Mouse (Mus musculus) MEL (cell line): ENCODE results near the gene Tyrobp. TPM values are rescaled to one million over a fixed set of nuclear protein-coding genes. Genes with fewer than 3 reads are reported as not detected.

Source experiments
- DNase-seq: peaks from one replicate; pipeline ENCODE4 v3.0.0; 2011; ENCODE audit warnings: low read depth, low spot score
- H3K27ac ChIP-seq: 2 replicates; pipeline ENCODE4 v1.5.1; 2012; ENCODE audit warnings: low read depth, mild to moderate bottlenecking, control low read depth, low read length, moderate library complexity; ENCODE audit not compliant: control insufficient read depth
- H3K27me3 ChIP-seq, 2 experiments: fragments of 150-350 bp in 1 of 2; sonication (generic) in 1 of 2; 2 replicates each; pipeline ENCODE4 v1.6.1; 2012; ENCODE audit warnings: low read length in 2 of 2, mild to moderate bottlenecking in 2 of 2, improper control_type of control experiment in 1 of 2, moderate library complexity in 1 of 2; ENCODE audit not compliant: insufficient read depth in 2 of 2, control insufficient read depth in 1 of 2
- H3K36me3 ChIP-seq, 2 experiments: 2 replicates each; pipeline ENCODE4 v1.6.1; 2012 to 2014; ENCODE audit warnings: low read length in 2 of 2, improper control_type of control experiment in 1 of 2, inconsistent platforms in 1 of 2, mild to moderate bottlenecking in 1 of 2; ENCODE audit not compliant: insufficient read depth in 2 of 2, control insufficient read depth in 1 of 2
- H3K4me1 ChIP-seq, 2 experiments: fragments of 150-350 bp in 1 of 2; sonication (generic) in 1 of 2; 2 replicates each; pipeline ENCODE4 v1.6.1; 2012; ENCODE audit warnings: low read length in 2 of 2, improper control_type of control experiment in 1 of 2, mild to moderate bottlenecking in 1 of 2; ENCODE audit not compliant: insufficient read depth in 2 of 2, control insufficient read depth in 1 of 2
- H3K4me3 ChIP-seq, 2 experiments: fragments of 150-350 bp in 1 of 2; sonication (generic) in 1 of 2; 2 replicates each; pipeline ENCODE4 v1.5.1; 2012; ENCODE audit warnings: low read depth in 2 of 2, low read length in 2 of 2, mild to moderate bottlenecking in 2 of 2, moderate library complexity in 2 of 2, control low read depth in 1 of 2, improper control_type of control experiment in 1 of 2; ENCODE audit not compliant: control insufficient read depth in 1 of 2, insufficient read depth in 1 of 2
- H3K79me2 ChIP-seq: 2 replicates; pipeline ENCODE4 v1.6.1; 2012; ENCODE audit warnings: mild to moderate bottlenecking, low read length, moderate library complexity; ENCODE audit not compliant: control insufficient read depth, poor library complexity, insufficient read depth
- H3K9ac ChIP-seq: 2 replicates; pipeline ENCODE4 v1.6.1; 2012; ENCODE audit warnings: low read depth, mild to moderate bottlenecking, control low read depth, low read length, moderate library complexity; ENCODE audit not compliant: control insufficient read depth, poor library complexity, severe bottlenecking
- H3K9me3 ChIP-seq: fragments of 150-350 bp; sonication (generic); replicated peaks from 2 replicates; pipeline ENCODE4 v1.6.1; 2012; ENCODE audit warnings: mild to moderate bottlenecking, low read length, improper control_type of control experiment, moderate library complexity; ENCODE audit not compliant: insufficient read depth
- BHLHE40 ChIP-seq: IDR thresholded peaks from 2 replicates; pipeline ENCODE4 v1.6.1; 2012; ENCODE audit warnings: low read depth, mild to moderate bottlenecking, inconsistent platforms, low read length, improper control_type of control experiment, borderline replicate concordance
- CHD1 ChIP-seq: IDR thresholded peaks from 2 replicates; pipeline ENCODE4 v1.6.1; 2012; ENCODE audit warnings: low read depth, mild to moderate bottlenecking, inconsistent platforms, low read length, improper control_type of control experiment
- CHD2 ChIP-seq: IDR thresholded peaks from 2 replicates; pipeline ENCODE4 v1.6.1; 2011; ENCODE audit warnings: low read length, improper control_type of control experiment
- CTCF ChIP-seq, 3 experiments: IDR thresholded peaks in 2 of 3; conservative IDR thresholded peaks in 1 of 3; 2 replicates each; pipeline ENCODE4 v1.5.1; 2011 to 2012; ENCODE audit warnings: low read length in 3 of 3, low read depth in 2 of 3, mild to moderate bottlenecking in 2 of 3, improper control_type of control experiment in 1 of 3, inconsistent platforms in 1 of 3, mixed read lengths in 1 of 3, moderate library complexity in 1 of 3; ENCODE audit not compliant: control insufficient read depth in 1 of 3, insufficient read depth in 1 of 3, poor library complexity in 1 of 3, severe bottlenecking in 1 of 3
- E2F4 ChIP-seq: IDR thresholded peaks from 2 replicates; pipeline ENCODE4 v1.6.1; 2011; ENCODE audit warnings: low read depth, low read length, improper control_type of control experiment, borderline replicate concordance
- ELF1 ChIP-seq: IDR thresholded peaks from 2 replicates; pipeline ENCODE4 v1.6.1; 2014; ENCODE audit warnings: low read depth, mild to moderate bottlenecking, inconsistent platforms, low read length, improper control_type of control experiment, moderate library complexity
- EP300 ChIP-seq, 2 experiments: IDR thresholded peaks; 2 replicates each; pipeline ENCODE4 v1.6.1; 2011; ENCODE audit warnings: improper control_type of control experiment in 2 of 2, low read length in 2 of 2, low read depth in 1 of 2, mild to moderate bottlenecking in 1 of 2
- ETS1 ChIP-seq: IDR thresholded peaks from 2 replicates; pipeline ENCODE4 v1.6.1; 2012; ENCODE audit warnings: low read depth, mild to moderate bottlenecking, inconsistent platforms, low read length, improper control_type of control experiment, moderate library complexity
- GABPA ChIP-seq: IDR thresholded peaks from 2 replicates; pipeline ENCODE4 v1.6.1; 2012; ENCODE audit warnings: low read depth, mild to moderate bottlenecking, inconsistent platforms, low read length, improper control_type of control experiment, moderate library complexity
- HCFC1 ChIP-seq: IDR thresholded peaks from 2 replicates; pipeline ENCODE4 v1.6.1; 2012; ENCODE audit warnings: low read depth, mild to moderate bottlenecking, inconsistent platforms, low read length, improper control_type of control experiment, moderate library complexity
- MAFK ChIP-seq: IDR thresholded peaks from 2 replicates; pipeline ENCODE4 v1.6.1; 2011; ENCODE audit warnings: low read depth, mild to moderate bottlenecking, low read length, improper control_type of control experiment, borderline replicate concordance
- MAX ChIP-seq: IDR thresholded peaks from 2 replicates; pipeline ENCODE4 v1.6.1; 2011; ENCODE audit warnings: low read length, improper control_type of control experiment
- MEF2A ChIP-seq: IDR thresholded peaks from 2 replicates; pipeline ENCODE4 v1.6.1; 2014; ENCODE audit warnings: low read depth, mild to moderate bottlenecking, inconsistent platforms, low read length, improper control_type of control experiment; ENCODE audit not compliant: poor library complexity, insufficient replicate concordance, severe bottlenecking; ENCODE audit errors: extremely low read depth
- MXI1 ChIP-seq: IDR thresholded peaks from 2 replicates; pipeline ENCODE4 v1.6.1; 2011; ENCODE audit warnings: mild to moderate bottlenecking, low read depth, low read length, improper control_type of control experiment
- MYC ChIP-seq: IDR thresholded peaks from 2 replicates; pipeline ENCODE4 v1.6.1; 2011; ENCODE audit warnings: low read depth, mild to moderate bottlenecking, low read length, improper control_type of control experiment, moderate library complexity
- POLR2AphosphoS5 ChIP-seq: IDR thresholded peaks from 2 replicates; pipeline ENCODE4 v1.6.1; 2012; ENCODE audit warnings: low read depth, borderline replicate concordance, mild to moderate bottlenecking, inconsistent platforms, low read length, moderate library complexity, mixed read lengths
- RAD21 ChIP-seq: IDR thresholded peaks from 2 replicates; pipeline ENCODE4 v1.6.1; 2011; ENCODE audit warnings: mild to moderate bottlenecking, low read depth, low read length, improper control_type of control experiment
- RCOR1 ChIP-seq: IDR thresholded peaks from 2 replicates; pipeline ENCODE4 v1.6.1; 2012; ENCODE audit warnings: low read depth, mild to moderate bottlenecking, inconsistent platforms, low read length, improper control_type of control experiment
- SIN3A ChIP-seq: IDR thresholded peaks from 2 replicates; pipeline ENCODE4 v1.6.1; 2012; ENCODE audit warnings: low read length, improper control_type of control experiment, inconsistent platforms
- SMC3 ChIP-seq: IDR thresholded peaks from 2 replicates; pipeline ENCODE4 v1.6.1; 2011; ENCODE audit warnings: low read depth, low read length, improper control_type of control experiment
- UBTF ChIP-seq: IDR thresholded peaks from 2 replicates; pipeline ENCODE4 v1.6.1; 2012; ENCODE audit warnings: low read depth, mild to moderate bottlenecking, inconsistent platforms, low read length, improper control_type of control experiment, moderate library complexity, borderline replicate concordance; ENCODE audit not compliant: insufficient read depth
- ZC3H11A ChIP-seq: IDR thresholded peaks from 2 replicates; pipeline ENCODE4 v1.6.1; 2012; ENCODE audit warnings: low read depth, mild to moderate bottlenecking, inconsistent platforms, low read length, improper control_type of control experiment
- ZKSCAN1 ChIP-seq: IDR thresholded peaks from 2 replicates; pipeline ENCODE4 v1.6.1; 2012; ENCODE audit warnings: low read depth, mild to moderate bottlenecking, inconsistent platforms, low read length, improper control_type of control experiment, moderate library complexity
- ZMIZ1 ChIP-seq: IDR thresholded peaks from 2 replicates; pipeline ENCODE4 v1.6.1; 2012; ENCODE audit warnings: low read depth, mild to moderate bottlenecking, inconsistent platforms, low read length, improper control_type of control experiment, moderate library complexity
- polyA plus RNA-seq, 2 experiments: library from polyadenylated mRNA; stranded (reverse) in 1 of 2; unstranded in 1 of 2; fragments of >175 nt in 1 of 2; fragments of >200 nt in 1 of 2; gene quantifications; 2 replicates each; pipeline versions ENCODE4 v1.2.1 to v1.2.4; 2012; ENCODE audit warnings: low replicate concordance in 2 of 2, low read depth in 1 of 2; ENCODE audit not compliant: insufficient read length in 2 of 2, insufficient read depth in 1 of 2, missing spikeins in 1 of 2
- total RNA-seq: library from RNA; depleted of rRNA; stranded (reverse); fragments of 300-350 nt; gene quantifications from 2 replicates; pipeline ENCODE4 v1.2.3, GENCODE M21; 2012

The Tyrobp gene
- total and polyA plus RNA-seq, 3 experiments: 2.8 to 13.6 TPM; not detected in 1

DNA sequence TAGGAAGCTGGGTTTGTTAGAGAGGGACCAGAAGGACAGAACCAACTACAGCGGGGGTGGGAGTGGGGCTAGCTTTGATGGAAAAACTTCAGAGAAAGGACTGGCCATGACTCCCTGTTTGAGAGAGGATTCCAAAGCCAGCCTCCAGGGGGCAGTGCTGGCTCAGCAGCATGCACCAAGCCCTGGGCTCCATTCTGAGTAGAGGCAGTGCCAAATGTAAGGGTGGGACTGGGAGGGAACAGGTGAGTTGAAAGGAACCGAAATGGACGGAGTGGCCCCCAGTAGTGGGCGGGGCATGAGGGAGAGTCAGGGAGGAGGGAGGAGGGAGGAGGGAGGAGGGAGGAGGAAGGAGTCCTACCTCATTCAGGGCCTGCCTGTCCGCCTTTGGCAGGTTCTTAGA, 27.1 kb downstream of the Tyrobp start:
- no peaks in the 10 kb centered on the region for H3K9me3 ChIP-seq
- H3K9ac ChIP-seq: no peak overlapping the region
- DNase-seq: peak; percentile 50
- H3K27me3 ChIP-seq: no peaks in the 10 kb centered on the region
- no peaks in the 10 kb centered on the region; the same call in 1 of the 2 replicates for H3K79me2 ChIP-seq
- TF ChIP-seq SIN3A (no peak), ETS1 (no peak), UBTF (no peak), MAFK (peak; percentile 75; the same call in 1 of the 2 replicates), ZMIZ1 (no peak), CHD2 (no peak), HCFC1 (no peak), ELF1 (no peak), MYC (no peak), POLR2AphosphoS5 (no peak), BHLHE40 (no peak), RAD21 (peak; percentile 52), RCOR1 (no peak), CTCF (IDR thresholded peaks at IDR 0.05 in 2 of 3, conservative IDR thresholded peaks at IDR 0.05 in 1 of 3; ENCODE audit: control insufficient read depth in 1 of 3, insufficient read depth in 1 of 3, low read depth in 2 of 3, low read length in 3 of 3, poor library complexity in 1 of 3, severe bottlenecking in 1 of 3) (peak; percentile 63 to 89 (median 74)), GABPA (no peak), ZKSCAN1 (no peak), SMC3 (peak; percentile 52), CHD1 (no peak), MXI1 (no peak), ZC3H11A (0 out of 2 replicates have a peak, but pooled peaks have one; percentile 30), EP300 (IDR thresholded peaks at IDR 0.05; ENCODE audit: low read depth in 1 of 2, low read length in 2 of 2) (no peak), MEF2A (no peak), MAX (no peak), E2F4 (no peak)
- H3K4me1 ChIP-seq: peaks cover 0 to 8% of the 10 kb centered on the region in 2 experiments; a peak in 1 of 4 replicates
- H3K36me3 ChIP-seq: no peaks in the 10 kb centered on the region; a peak in 1 of 4 replicates
- no peak overlapping the region for H3K4me3 ChIP-seq
- no peak overlapping the region for H3K27ac ChIP-seq
